Mouse (Mus musculus) forebrain, embryonic 12.5 days (tissue): ENCODE measurements at regions not wholly inside any gene's neighbourhood (a gene's known extent, or its start where the extent isn't known, plus 50 kb on each side); places are given as distances from the start of the nearest gene placed in this dataset.

Experiments
- ATAC-seq: fragments of 200-750 bp; cut with Nextera tagmentation; 2 replicates; pipeline ENCODE4 v1.8.0; 2017; ENCODE audit warnings: moderate TSS enrichment; ENCODE audit not compliant: low FRiP score
- H3K27ac ChIP-seq: fragments of 300-500 bp; sonication (generic); 2 replicates; pipeline ENCODE4 v1.5.1; 2016; ENCODE audit warnings: mild to moderate bottlenecking
- H3K27me3 ChIP-seq: fragments of 300-500 bp; sonication (generic); 2 replicates; pipeline ENCODE4 v1.6.1; 2016; ENCODE audit warnings: mild to moderate bottlenecking
- H3K36me3 ChIP-seq: fragments of 300-500 bp; sonication (generic); replicated peaks from 2 replicates; pipeline ENCODE4 v1.6.1; 2016; ENCODE audit warnings: mild to moderate bottlenecking
- H3K4me1 ChIP-seq: fragments of 300-500 bp; sonication (generic); 2 replicates; pipeline ENCODE4 v1.6.1; 2016
- H3K4me2 ChIP-seq: fragments of 300-500 bp; sonication (generic); 2 replicates; pipeline ENCODE4 v1.6.1; 2016; ENCODE audit warnings: mild to moderate bottlenecking, moderate library complexity
- H3K4me3 ChIP-seq: fragments of 300-500 bp; sonication (generic); replicated peaks from 2 replicates; pipeline ENCODE4 v1.5.1; 2016; ENCODE audit warnings: mild to moderate bottlenecking
- H3K9ac ChIP-seq: fragments of 300-500 bp; sonication (generic); 2 replicates; pipeline ENCODE4 v1.6.1; 2016; ENCODE audit warnings: mild to moderate bottlenecking
- H3K9me3 ChIP-seq: fragments of 300-500 bp; sonication (generic); 2 replicates; pipeline ENCODE4 v1.6.1; 2016
- WGBS: fragments of 180-500 bp; shearing (Covaris S2); methylation state at CpG from one replicate; pipeline ENCODE4 v1.1.7; 2016; 5-methylcytosine and 5-hydroxymethylcytosine counted together

DNA sequence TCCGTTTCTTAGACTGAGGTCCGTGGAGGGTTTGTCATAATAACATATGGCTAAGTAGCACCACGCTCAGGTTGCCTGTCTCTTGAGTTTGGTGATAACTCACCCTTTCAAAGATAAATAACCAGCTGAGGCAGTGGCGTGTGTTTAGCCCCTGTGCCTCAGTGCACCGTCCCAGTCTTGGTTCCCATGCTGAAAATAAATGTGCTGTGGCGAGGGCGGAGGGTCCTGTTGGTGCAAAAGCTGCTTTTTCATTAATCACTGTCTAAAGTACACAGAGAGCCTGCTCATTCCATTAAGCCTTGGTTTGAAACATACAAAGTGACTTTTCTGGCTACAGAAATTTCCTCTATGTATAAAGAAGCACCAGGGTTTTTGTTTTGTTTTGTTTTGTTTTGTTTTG is 439.8 kb upstream of the Fam84a start:
- ATAC-seq, result no peak
- Histone ChIP-seq H3K27ac (no peak overlapping the region), H3K4me2 (no peak overlapping the region), H3K9me3 (no peaks in the 10 kb centered on the region), H3K9ac (no peak overlapping the region), H3K36me3 (no peaks in the 10 kb centered on the region), H3K27me3 (no peaks in the 10 kb centered on the region), H3K4me1 (no peaks in the 10 kb centered on the region), H3K4me3 (no peak overlapping the region)
- 87% methylated on average over 7 of the region's 7 CpGs for WGBS

DNA sequence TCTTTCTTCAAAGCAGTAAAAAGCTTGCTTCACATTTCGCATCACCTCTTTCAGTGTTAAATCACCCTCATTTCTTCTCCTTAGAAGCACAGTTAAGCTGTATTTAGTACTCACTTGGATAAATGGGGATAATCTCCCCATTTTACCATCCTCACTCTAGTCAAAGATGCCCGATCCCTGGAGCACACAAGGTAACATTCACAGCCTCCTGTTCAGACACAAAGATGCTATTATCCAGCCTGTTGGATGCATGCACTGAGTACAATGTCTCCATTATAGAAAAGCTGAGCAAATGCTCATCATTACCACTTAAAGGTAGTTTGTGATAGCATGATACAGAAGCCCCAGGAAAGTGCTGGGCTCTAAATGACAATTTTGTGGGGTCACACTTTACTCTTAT is 422.4 kb upstream of the Fam84a start:
- no peaks in the 10 kb centered on the region for H3K27me3 ChIP-seq
- 0 out of 2 replicates have a peak overlapping the region, but pooled peaks have one; percentile 3 for H3K27ac ChIP-seq
- H3K4me2 ChIP-seq, result no peak overlapping the region
- H3K9ac ChIP-seq, result no peak overlapping the region
- no peaks in the 10 kb centered on the region for H3K36me3 ChIP-seq
- no peak overlapping the region for H3K4me3 ChIP-seq
- ATAC-seq, result peak; percentile 75; the same call in 1 of the 2 replicates
- H3K4me1 ChIP-seq, result no peaks in the 10 kb centered on the region
- no peaks in the 10 kb centered on the region for H3K9me3 ChIP-seq
- WGBS, result 9% methylated on average over 2 of the region's 2 CpGs

DNA sequence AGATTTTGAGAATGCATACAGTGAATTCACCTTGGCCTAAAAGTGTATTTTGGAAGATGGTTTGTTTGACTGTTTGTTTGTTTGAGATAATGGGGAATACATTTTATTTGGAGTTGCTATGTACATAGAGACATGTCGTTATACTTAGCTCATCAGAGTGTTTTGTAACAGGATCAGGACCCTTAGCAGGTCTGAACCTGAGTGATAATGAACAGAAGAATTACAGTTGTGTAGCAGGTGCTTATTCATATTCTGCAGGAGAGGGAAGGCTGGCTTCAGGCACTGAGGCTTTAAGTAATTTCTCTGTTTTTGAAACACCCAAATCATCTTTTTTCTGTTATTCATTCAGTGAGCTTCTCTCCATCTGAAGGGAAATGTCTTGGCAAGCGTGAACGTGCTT is 413.1 kb upstream of the Fam84a start:
- H3K4me1 ChIP-seq, result no peaks in the 10 kb centered on the region
- no peak for ATAC-seq
- no peak overlapping the region for H3K27ac ChIP-seq
- no peak overlapping the region for H3K4me2 ChIP-seq
- no peak overlapping the region for H3K9ac ChIP-seq
- no peaks in the 10 kb centered on the region for H3K36me3 ChIP-seq
- no peaks in the 10 kb centered on the region for H3K9me3 ChIP-seq
- 52% methylated on average over 3 of the region's 3 CpGs for WGBS
- H3K27me3 ChIP-seq, result no peaks in the 10 kb centered on the region
- H3K4me3 ChIP-seq, result no peak overlapping the region

DNA sequence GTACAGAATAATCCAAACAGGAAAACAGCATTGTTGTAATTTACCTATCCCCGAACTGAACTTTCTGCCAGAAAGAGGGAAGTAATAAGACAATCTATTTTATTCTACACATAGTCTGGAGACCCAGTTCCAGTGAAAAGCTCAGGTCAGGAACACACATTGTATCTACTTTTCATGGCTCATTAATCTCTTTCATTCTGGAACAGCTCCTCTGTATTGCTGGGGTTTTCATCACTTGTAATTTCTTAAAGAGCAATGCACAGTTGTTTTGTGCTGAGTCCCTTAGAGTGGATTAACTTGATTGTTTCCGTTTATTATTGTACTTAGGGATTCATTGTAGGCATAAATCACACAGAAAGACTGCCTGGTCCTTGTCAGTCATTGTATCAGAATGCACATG is 400.3 kb upstream of the Fam84a start:
- no peaks in the 10 kb centered on the region for H3K27me3 ChIP-seq
- H3K27ac ChIP-seq, result no peak overlapping the region
- no peak overlapping the region for H3K4me3 ChIP-seq
- no peaks in the 10 kb centered on the region for H3K9me3 ChIP-seq
- peaks cover 4% of the 10 kb centered on the region; the same call in 1 of the 2 replicates for H3K4me1 ChIP-seq
- H3K9ac ChIP-seq, result no peak overlapping the region
- H3K4me2 ChIP-seq, result no peak overlapping the region
- 15% methylated on average over 2 of the region's 2 CpGs for WGBS
- no peak for ATAC-seq
- no peaks in the 10 kb centered on the region for H3K36me3 ChIP-seq

DNA sequence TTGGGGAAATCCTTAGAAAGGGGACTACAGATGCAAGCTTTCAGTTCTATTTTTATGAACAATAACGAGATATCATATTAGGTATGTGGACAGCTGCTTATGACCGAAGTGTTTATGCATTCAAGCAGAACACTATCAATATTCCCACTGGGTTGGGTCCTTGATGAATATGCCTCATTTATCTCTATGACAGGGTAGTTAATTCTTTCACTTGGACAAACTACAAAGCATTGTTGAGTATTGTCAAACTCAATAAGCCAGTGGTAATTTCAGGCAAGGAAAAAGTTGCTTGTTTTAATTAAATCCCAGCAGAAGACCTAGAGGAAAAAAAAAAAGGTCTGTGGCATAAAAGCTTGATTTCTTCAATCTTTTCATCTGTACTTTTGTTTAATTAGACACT is 397.4 kb upstream of the Fam84a start:
- H3K9ac ChIP-seq, result no peak overlapping the region
- WGBS, result 82% methylated on average over 2 of the region's 2 CpGs
- no peaks in the 10 kb centered on the region for H3K27me3 ChIP-seq
- no peak overlapping the region for H3K4me2 ChIP-seq
- no peaks in the 10 kb centered on the region for H3K36me3 ChIP-seq
- ATAC-seq, result no peak
- H3K4me1 ChIP-seq, result peaks cover 4% of the 10 kb centered on the region; the same call in 1 of the 2 replicates
- H3K4me3 ChIP-seq, result no peak overlapping the region
- H3K9me3 ChIP-seq, result no peaks in the 10 kb centered on the region
- H3K27ac ChIP-seq, result no peak overlapping the region

DNA sequence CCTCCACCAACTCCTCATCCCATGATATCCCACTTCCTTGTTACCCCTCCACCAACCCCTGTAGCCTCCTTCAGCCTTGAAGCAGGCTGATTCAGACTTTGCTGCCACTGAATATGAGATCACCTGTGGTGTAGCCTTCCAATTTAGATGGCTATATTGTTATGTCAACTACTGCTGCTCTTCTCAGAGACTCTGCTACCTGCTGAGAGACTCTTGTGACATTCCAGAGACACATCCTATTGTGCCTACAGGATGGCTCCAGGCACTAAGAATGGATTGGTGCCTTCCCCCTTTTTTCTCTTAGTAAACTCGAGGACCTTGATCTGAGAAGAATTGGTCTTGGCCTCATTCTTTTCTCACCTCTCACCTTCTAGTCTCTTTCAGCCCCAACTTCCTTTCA is 369.9 kb upstream of the Fam84a start:
- H3K36me3 ChIP-seq, result no peaks in the 10 kb centered on the region
- no peak overlapping the region for H3K9ac ChIP-seq
- no peaks in the 10 kb centered on the region for H3K4me1 ChIP-seq
- no peak overlapping the region for H3K4me3 ChIP-seq
- no peak overlapping the region for H3K4me2 ChIP-seq
- WGBS, result 38% methylated on average over 1 of the region's 1 CpGs
- H3K27ac ChIP-seq, result no peak overlapping the region
- no peaks in the 10 kb centered on the region for H3K9me3 ChIP-seq
- no peaks in the 10 kb centered on the region for H3K27me3 ChIP-seq
- no peak for ATAC-seq

DNA sequence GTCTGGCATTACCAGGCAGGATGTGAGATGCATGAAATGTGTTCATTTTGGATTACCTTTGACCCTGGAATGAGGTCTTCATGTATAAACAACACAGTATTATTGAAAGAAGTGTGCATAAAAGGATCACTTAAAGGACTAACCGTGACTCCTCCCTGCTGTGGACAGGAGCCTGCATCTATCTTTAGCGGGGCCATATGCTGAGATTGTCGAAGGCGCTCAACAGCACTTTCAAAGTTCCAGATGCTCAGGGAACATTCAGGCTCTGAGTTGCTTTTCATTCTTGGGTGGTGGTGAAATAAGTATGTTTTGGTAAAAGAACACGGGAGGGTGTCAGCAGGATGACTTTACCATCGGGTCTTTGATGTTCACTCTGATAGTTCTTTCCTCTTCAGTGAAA is 363.7 kb upstream of the Fam84a start:
- no peak overlapping the region for H3K4me2 ChIP-seq
- ATAC-seq, result no peak
- H3K27me3 ChIP-seq, result no peaks in the 10 kb centered on the region
- no peaks in the 10 kb centered on the region for H3K9me3 ChIP-seq
- H3K4me3 ChIP-seq, result no peak overlapping the region
- no peak overlapping the region for H3K9ac ChIP-seq
- H3K36me3 ChIP-seq, result no peaks in the 10 kb centered on the region
- H3K27ac ChIP-seq, result no peak overlapping the region
- WGBS, result 88% methylated on average over 6 of the region's 6 CpGs
- H3K4me1 ChIP-seq, result no peaks in the 10 kb centered on the region
